Mouse (Mus musculus) embryonic facial prominence, embryonic 12.5 days (tissue): ENCODE results near the gene Dock3. TPM values are rescaled to one million over a fixed set of nuclear protein-coding genes. Genes with fewer than 3 reads are reported as not detected.

Experiments used
- microRNA-seq: library from miRNA; unstranded; fragments of <30 nt; microRNA quantifications from one replicate; pipeline ENCODE4, GENCODE M21; 2017
- polyA plus RNA-seq: library from polyadenylated mRNA; unstranded; fragments of >200 nt; fragmentation: Nextera tagmentation; extraction: Ambion mirVana; gene quantifications from 2 replicates; pipeline ENCODE4 v1.2.1, GENCODE M21; 2016

Gene Dock3
- polyA plus RNA-seq, 1 experiment from 2014 or later: 1.5 TPM

Small RNAs within 50 kb of the gene (microRNA-seq; reads per million reads assigned to microRNA genes)
- gene Gm22238: not detected

Other genes with a start within 250 kb of the Dock3 start
- 5.2 and 6.8 TPM in 2 replicates for gene Mapkapk3, start 58.0 kb upstream of the Dock3 start, polyA plus RNA-seq
- gene Cish, start 64.1 kb upstream of the Dock3 start, polyA plus RNA-seq: 8.4 and 12.0 TPM in 2 replicates
- 12.4 and 13.2 TPM in 2 replicates for gene Hemk1, start 106.4 kb upstream of the Dock3 start, polyA plus RNA-seq
- 1.4 and 1.8 TPM in 2 replicates for gene 6430571L13Rik, start 108.7 kb upstream of the Dock3 start, polyA plus RNA-seq
- 1.1 and 1.2 TPM in 2 replicates for gene Cacna2d2, start 167.7 kb upstream of the Dock3 start, polyA plus RNA-seq